Mouse (Mus musculus) heart, embryonic 11.5 days (tissue): ENCODE measurements around the gene Bcl11b. TPM values are rescaled to one million over a fixed set of nuclear protein-coding genes. Genes with fewer than 3 reads are reported as not detected.

ENCODE experiments used
- ATAC-seq: fragments of 200-750 bp; cut with Nextera tagmentation; replicated peaks from 2 replicates; pipeline ENCODE4 v1.8.0; 2017; ENCODE audit warnings: moderate library complexity; ENCODE audit not compliant: insufficient number of reproducible peaks, low FRiP score, low TSS enrichment
- H3K27ac ChIP-seq: fragments of 300-500 bp; sonication (generic); 2 replicates; pipeline ENCODE4 v1.5.1; 2014; ENCODE audit warnings: mild to moderate bottlenecking, low read depth, low read length
- H3K27me3 ChIP-seq: fragments of 300-500 bp; sonication (generic); 2 replicates; pipeline ENCODE4 v1.6.1; 2014; ENCODE audit warnings: mild to moderate bottlenecking, low read length, mixed read lengths; ENCODE audit not compliant: control insufficient read depth, insufficient read depth
- H3K36me3 ChIP-seq: fragments of 300-500 bp; sonication (generic); 2 replicates; pipeline ENCODE4 v1.6.1; 2014; ENCODE audit warnings: mild to moderate bottlenecking, low read length, moderate library complexity, mixed read lengths; ENCODE audit not compliant: control insufficient read depth, insufficient read depth
- H3K4me1 ChIP-seq: fragments of 300-500 bp; sonication (generic); 2 replicates; pipeline ENCODE4 v1.6.1; 2014; ENCODE audit warnings: low read length; ENCODE audit not compliant: control insufficient read depth, insufficient read depth
- H3K4me2 ChIP-seq: fragments of 300-500 bp; sonication (generic); 2 replicates; pipeline ENCODE4 v1.6.1; 2014; ENCODE audit warnings: mild to moderate bottlenecking, moderate library complexity
- H3K4me3 ChIP-seq: fragments of 300-500 bp; sonication (generic); 2 replicates; pipeline ENCODE4 v1.5.1; 2014; ENCODE audit warnings: low read depth, low read length
- H3K9ac ChIP-seq: fragments of 300-500 bp; sonication (generic); 2 replicates; pipeline ENCODE4 v1.6.1; 2014; ENCODE audit warnings: mild to moderate bottlenecking, low read depth, low read length, moderate library complexity
- H3K9me3 ChIP-seq: fragments of 300-500 bp; sonication (generic); replicated peaks from 2 replicates; pipeline ENCODE4 v1.6.1; 2016; ENCODE audit warnings: low read length; ENCODE audit not compliant: control insufficient read depth
- WGBS: fragments of 180-500 bp; shearing (Covaris S2); extraction: QIAGEN DNeasy Blood & Tissue Kit; methylation state at CpG from one replicate; pipeline ENCODE4 v1.1.7; 2014; ENCODE audit not compliant: insufficient replicate concordance; 5-methylcytosine and 5-hydroxymethylcytosine counted together
- polyA plus RNA-seq: library from polyadenylated mRNA; unstranded; fragments of >200 nt; fragmentation: Nextera tagmentation; extraction: Ambion mirVana; gene quantifications from 2 replicates; pipeline ENCODE4 v1.2.1, GENCODE M21; 2014

Gene Bcl11b
- polyA plus RNA-seq, 1 experiment from 2014 or later = 1.7 TPM

DNA sequence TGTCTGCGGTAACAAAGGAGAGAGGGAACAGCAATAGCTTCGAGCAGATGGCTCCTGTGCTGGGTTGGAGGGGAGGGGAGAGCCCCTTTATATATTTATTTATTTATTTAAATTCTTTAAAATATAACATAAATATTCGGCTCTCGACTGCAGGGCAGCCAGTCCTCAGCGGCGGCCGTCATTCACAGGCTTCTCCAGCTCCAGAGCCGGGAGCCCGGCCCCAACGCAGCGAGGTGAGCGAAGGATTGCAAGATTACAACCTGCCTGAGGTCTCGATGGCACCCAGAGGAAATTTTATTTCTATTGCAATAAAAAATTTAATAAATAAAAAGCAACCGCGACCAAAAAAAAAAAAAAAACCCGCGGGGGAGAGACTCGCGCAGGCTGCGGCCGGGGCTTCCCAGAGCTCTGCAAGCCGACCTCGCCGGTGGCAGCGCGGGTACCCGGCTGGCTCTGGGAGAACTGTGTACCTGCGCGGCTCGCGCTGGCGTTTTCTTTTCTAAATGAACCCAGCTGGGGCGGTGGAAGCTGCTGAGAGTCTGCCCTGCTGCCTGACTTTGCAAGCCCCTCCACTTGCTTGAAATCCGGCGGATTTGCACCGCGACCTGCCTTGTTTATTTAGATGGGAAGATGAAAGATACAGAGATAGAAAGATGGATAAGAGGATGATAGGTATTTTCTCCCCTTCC lies 1.6 kb downstream of the Bcl11b start:
- no peaks in the 10 kb centered on the region for H3K9me3 ChIP-seq
- ATAC-seq = no peak
- H3K4me2 ChIP-seq = peak overlapping the region; percentile 98
- peaks cover 8% of the 10 kb centered on the region for H3K4me1 ChIP-seq
- H3K27ac ChIP-seq = no peak overlapping the region
- H3K9ac ChIP-seq = 0 out of 2 replicates have a peak overlapping the region, but pooled peaks have one; percentile 43
- no peaks in the 10 kb centered on the region for H3K36me3 ChIP-seq
- WGBS = 2% methylated on average over 37 of the region's 37 CpGs
- H3K27me3 ChIP-seq = peaks cover 51% of the 10 kb centered on the region
- H3K4me3 ChIP-seq = peak overlapping the region; percentile 80

DNA sequence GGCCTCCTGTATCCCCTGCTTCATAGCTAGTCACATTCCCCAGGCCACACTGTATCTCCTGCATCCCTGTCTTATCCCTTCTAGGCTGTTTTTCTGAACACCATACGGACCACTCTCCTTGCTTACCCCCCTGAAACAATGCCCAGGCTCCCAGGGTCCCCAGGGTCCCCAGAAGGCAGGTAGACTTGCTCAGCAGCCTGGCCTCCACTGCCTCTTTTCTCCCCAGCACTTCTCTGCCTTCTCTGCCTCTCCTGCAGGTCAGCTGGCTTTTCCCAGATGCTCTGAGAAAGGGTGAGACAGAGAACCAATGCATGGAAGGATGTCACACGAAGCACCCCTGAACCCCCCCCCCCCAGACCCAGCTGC lies 2.7 kb downstream of the Bcl11b start:
- Histone ChIP-seq H3K4me1 (peaks cover 8% of the 10 kb centered on the region), H3K9ac (no peak overlapping the region), H3K36me3 (no peaks in the 10 kb centered on the region), H3K4me3 (no peak overlapping the region), H3K9me3 (no peaks in the 10 kb centered on the region), H3K27ac (no peak overlapping the region), H3K4me2 (no peak overlapping the region), H3K27me3 (peaks cover 45% of the 10 kb centered on the region)
- no peak for ATAC-seq
- 9% methylated on average over 2 of the region's 2 CpGs for WGBS

DNA sequence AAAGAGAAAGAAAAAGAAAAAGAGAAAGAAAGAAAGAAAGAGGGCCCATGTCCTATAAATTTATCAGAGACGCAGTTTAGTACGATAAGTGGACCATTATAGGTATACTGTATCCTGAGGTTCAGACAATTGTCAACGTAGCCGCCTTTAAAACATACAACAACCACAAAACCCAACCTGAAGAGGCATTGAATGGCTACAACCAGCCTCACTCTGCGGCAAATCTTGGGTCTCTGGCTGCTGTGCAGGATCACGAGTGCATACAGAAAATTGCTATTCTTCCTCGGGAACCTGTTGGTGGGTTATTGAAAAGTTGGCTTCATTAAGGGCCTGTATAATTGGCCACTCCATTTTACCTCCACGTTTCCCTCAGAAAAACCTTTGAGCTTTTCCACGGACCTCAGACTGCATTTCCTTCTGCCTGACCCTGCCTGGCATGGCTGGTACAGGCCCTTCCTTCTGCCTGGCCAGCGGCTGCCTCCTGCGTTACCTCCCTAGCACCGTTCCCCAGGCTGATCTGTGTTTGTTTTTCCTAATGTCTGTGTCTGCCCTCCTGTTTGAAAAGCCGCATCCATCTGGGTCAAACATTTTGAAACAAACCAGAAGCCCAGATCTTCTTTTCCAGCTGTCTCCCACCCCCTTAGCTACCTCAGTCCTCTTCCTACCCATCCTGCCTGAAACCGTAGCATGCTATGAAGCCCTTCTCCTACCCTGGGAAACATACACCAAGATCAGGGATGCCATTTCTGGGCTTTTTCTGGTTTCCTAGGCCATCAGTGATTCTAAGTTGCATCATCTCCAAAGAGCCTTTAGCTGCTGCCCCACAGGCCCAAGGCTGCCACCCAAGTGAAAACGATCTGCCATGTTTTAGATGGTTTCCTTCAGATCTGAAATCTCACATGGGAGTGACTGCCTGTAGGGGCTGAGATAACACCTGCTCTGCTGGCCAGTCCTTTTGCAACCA lies 3.4 kb downstream of the Bcl11b start:
- peaks cover 39% of the 10 kb centered on the region for H3K27me3 ChIP-seq

DNA sequence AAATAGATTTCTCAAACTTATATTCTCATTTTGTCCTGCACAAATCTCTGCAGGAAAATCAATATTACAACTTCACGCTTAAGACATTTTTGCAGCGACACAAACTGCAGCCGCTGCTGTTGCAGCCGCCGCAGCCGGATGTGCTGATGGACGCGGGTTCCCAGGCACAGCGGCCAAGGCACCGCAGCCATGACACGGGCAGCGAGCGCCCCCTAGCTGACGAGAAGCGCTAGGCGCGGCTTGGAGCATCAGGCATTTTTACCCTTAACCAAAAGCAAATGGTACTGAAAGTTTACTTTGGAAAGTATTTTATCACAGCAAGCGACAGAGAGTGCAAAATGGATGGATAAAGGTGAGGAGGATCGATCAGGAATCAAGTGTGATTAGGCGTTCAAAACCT lies 4.7 kb downstream of the Bcl11b start:
- WGBS = 1% methylated on average over 20 of the region's 20 CpGs
- Histone ChIP-seq H3K9ac (no peak overlapping the region), H3K36me3 (no peaks in the 10 kb centered on the region), H3K27ac (no peak overlapping the region), H3K4me3 (no peak overlapping the region), H3K4me1 (no peaks in the 10 kb centered on the region), H3K4me2 (no peak overlapping the region), H3K9me3 (no peaks in the 10 kb centered on the region), H3K27me3 (peaks cover 35% of the 10 kb centered on the region)
- no peak for ATAC-seq

More for the DNA sequence above, 3.4 kb downstream of the Bcl11b start:
- Histone ChIP-seq H3K9ac (no peak overlapping the region), H3K27ac (no peak overlapping the region), H3K36me3 (no peaks in the 10 kb centered on the region), H3K4me3 (no peak overlapping the region), H3K4me1 (peaks cover 4% of the 10 kb centered on the region), H3K9me3 (no peaks in the 10 kb centered on the region), H3K4me2 (no peak overlapping the region)
- no peak for ATAC-seq
- 60% methylated on average over 15 of the region's 15 CpGs for WGBS

DNA sequence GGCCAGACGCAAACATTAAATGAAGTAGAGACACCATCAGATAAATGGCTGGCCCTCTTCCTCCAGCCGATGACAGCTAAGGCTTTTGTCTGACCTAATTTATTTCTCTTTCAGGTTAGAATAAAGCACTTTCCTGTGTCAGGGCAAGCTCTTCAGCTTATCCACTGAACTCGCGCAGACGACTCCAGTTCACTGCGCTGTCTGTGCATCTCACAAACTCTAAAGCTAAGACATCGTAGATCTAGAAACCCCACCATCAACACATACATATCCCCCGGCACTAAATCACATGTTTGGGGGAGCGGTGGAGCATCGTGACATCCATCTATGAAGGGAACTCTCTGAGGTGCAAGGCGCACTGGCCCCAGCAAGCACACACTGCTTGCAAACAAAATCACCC lies 5.5 kb downstream of the Bcl11b start:
- WGBS = 64% methylated on average over 11 of the region's 11 CpGs
- no peaks in the 10 kb centered on the region for H3K36me3 ChIP-seq
- no peak overlapping the region for H3K4me2 ChIP-seq
- H3K27me3 ChIP-seq = peaks cover 33% of the 10 kb centered on the region
- no peaks in the 10 kb centered on the region for H3K9me3 ChIP-seq
- no peaks in the 10 kb centered on the region for H3K4me1 ChIP-seq
- no peak overlapping the region for H3K27ac ChIP-seq
- ATAC-seq = no peak
- no peak overlapping the region for H3K9ac ChIP-seq
- H3K4me3 ChIP-seq = no peak overlapping the region

DNA sequence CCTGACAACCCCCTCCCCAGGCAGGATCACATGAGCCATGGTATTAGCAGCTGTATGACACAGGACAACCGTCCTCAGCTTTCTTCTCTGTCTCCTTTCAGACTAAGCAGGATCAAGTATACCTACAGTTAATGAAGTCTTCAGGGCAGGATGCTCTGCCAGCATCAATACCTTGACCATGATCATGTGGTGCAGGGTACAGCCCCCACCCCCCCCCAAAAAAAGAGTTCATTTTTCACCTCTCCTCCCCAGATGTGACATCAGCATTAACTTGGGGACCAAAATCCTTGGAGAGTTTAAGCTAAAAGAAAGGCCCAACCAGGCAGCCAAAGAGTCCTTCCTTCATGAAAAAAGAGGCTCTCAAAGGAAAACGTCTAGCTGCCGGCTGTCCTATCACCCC lies 6.2 kb downstream of the Bcl11b start:
- H3K36me3 ChIP-seq = no peaks in the 10 kb centered on the region
- no peak overlapping the region for H3K4me3 ChIP-seq
- no peak overlapping the region for H3K9ac ChIP-seq
- H3K4me1 ChIP-seq = no peaks in the 10 kb centered on the region
- H3K27me3 ChIP-seq = peaks cover 29% of the 10 kb centered on the region
- no peak for ATAC-seq
- H3K4me2 ChIP-seq = no peak overlapping the region
- H3K9me3 ChIP-seq = no peaks in the 10 kb centered on the region
- WGBS = 32% methylated on average over 3 of the region's 3 CpGs
- H3K27ac ChIP-seq = no peak overlapping the region

DNA sequence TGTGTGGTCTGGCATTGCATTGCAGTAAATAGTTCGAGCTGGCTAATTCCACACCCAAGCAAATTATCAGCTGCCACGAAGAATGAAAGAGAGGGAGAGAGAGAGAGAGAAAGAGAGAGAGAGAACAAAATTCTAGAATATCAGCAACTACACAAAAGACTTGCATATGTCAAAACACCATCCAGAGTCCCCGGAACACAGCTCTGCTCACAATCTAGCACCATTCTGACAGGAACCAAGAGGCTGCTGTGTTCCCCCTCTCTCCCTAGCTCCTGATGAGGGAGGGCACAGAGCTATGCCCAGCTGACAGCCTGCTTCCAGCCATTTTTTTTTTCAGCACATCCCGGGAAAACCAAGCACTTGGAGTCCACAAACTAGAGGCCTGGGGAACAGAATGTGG lies 6.6 kb downstream of the Bcl11b start:
- no peak overlapping the region for H3K4me3 ChIP-seq
- no peak overlapping the region for H3K9ac ChIP-seq
- H3K36me3 ChIP-seq = no peaks in the 10 kb centered on the region
- H3K27me3 ChIP-seq = peaks cover 26% of the 10 kb centered on the region
- no peaks in the 10 kb centered on the region for H3K9me3 ChIP-seq
- H3K4me2 ChIP-seq = no peak overlapping the region
- WGBS = 47% methylated on average over 4 of the region's 4 CpGs
- H3K4me1 ChIP-seq = no peaks in the 10 kb centered on the region
- no peak overlapping the region for H3K27ac ChIP-seq
- no peak for ATAC-seq

DNA sequence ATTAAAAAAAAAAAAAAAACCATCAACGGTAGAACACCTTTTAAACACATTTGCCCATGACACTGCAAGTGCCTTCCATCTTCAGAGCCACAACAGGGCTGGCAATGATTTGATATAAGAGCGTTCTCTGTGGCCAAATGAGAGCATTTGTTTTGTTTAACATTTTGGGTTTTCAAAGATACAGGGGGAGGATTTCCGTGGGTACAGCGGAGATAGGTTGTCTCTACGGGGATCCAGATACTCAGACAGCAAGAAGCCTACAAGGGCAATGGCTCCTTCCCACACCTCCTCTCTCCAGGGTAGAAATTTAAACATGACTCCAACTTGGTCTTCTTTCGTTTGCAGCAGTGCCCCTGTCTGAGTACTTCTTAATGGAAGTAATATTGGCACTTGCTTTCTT lies 7.2 kb downstream of the Bcl11b start:
- 73% methylated on average over 6 of the region's 6 CpGs for WGBS

More for the DNA sequence above, 7.2 kb downstream of the Bcl11b start:
- no peak overlapping the region for H3K4me2 ChIP-seq
- no peaks in the 10 kb centered on the region for H3K36me3 ChIP-seq
- no peak overlapping the region for H3K4me3 ChIP-seq
- no peaks in the 10 kb centered on the region for H3K4me1 ChIP-seq
- H3K27me3 ChIP-seq = peaks cover 24% of the 10 kb centered on the region
- ATAC-seq = no peak
- no peak overlapping the region for H3K27ac ChIP-seq
- no peak overlapping the region for H3K9ac ChIP-seq
- H3K9me3 ChIP-seq = no peaks in the 10 kb centered on the region
